Comparison of ENCODE assay signal across 23 mouse cellular contexts in the genomic region with DNA sequence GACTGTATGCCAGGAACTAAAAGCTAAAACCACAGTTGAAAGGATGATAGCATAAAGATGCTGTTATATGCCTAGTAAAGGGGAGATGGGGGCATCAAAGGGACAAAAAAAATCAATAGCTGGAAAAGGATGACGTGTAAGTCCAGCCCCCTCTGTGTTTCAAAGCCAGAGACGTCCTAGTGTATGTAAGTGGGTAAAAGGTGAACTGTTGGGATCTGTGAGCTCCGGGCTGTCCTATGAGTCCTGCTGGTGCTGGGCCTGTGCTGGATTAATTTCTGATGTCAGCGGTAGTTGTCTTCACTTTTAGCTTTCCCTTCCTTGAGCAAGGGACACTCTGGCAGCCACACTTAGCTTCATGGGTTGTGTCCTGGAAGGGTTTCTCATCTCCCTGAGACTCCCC. TPM values are rescaled to one million over a fixed set of nuclear protein-coding genes. Genes with fewer than 3 reads are reported as not detected.
DNase-seq lines count a peak whose midpoint lies in the region; ATAC-seq and TF ChIP-seq lines count a peak whose summit lies in the region.
"Had no signal": no experiment of that assay in that cellular context is flagged by ENCODE, and none has a peak within 500 bp of the region (broad histone marks: within the 10 kb centered on the region; RNA-seq: fewer than 3 reads in every experiment).

No protein-coding gene starts in this region.

- intact Hi-C loops in heart, adult 2 months (cut with DNase I), result no loop called here

- H3K9ac ChIP-seq in heart, embryonic 13.5 days, result peak overlapping the region; percentile 11; the same call in 1 of the 2 replicates
- no peak overlapping the region for H3K9ac ChIP-seq in heart, adult 2 months (ENCODE audit: low read depth, low read length)
- H3K9ac ChIP-seq in liver, embryonic 12.5 days, result no peak overlapping the region
- no peak overlapping the region for H3K9ac ChIP-seq in liver, embryonic 15.5 days
- H3K9ac ChIP-seq: embryonic facial prominence, embryonic 13.5 days; forebrain, embryonic 12.5 days; hindbrain, embryonic 15.5 days had no signal

- no peaks in the 10 kb centered on the region for H3K9me3 ChIP-seq in heart, embryonic 13.5 days
- no peaks in the 10 kb centered on the region for H3K9me3 ChIP-seq in liver, embryonic 12.5 days (replicated peaks)
- H3K9me3 ChIP-seq in limb, embryonic 10.5 days (replicated peaks), result no peaks in the 10 kb centered on the region
- H3K9me3 ChIP-seq in liver, embryonic 15.5 days (replicated peaks), result no peaks in the 10 kb centered on the region
- H3K9me3 ChIP-seq: embryonic facial prominence, embryonic 13.5 days; forebrain, embryonic 12.5 days; hindbrain, embryonic 10.5 days; hindbrain, embryonic 15.5 days had no signal

- no peak overlapping the region for H3K27ac ChIP-seq in heart, embryonic 13.5 days (replicated peaks)
- H3K27ac ChIP-seq in heart, adult 2 months, result no peak overlapping the region
- no peak overlapping the region for H3K27ac ChIP-seq in liver, embryonic 12.5 days
- peak overlapping the region; percentile 47; the same call in 1 of the 2 replicates for H3K27ac ChIP-seq in limb, embryonic 10.5 days
- H3K27ac ChIP-seq in liver, embryonic 15.5 days (replicated peaks), result no peak overlapping the region
- H3K27ac ChIP-seq: forebrain, embryonic 12.5 days; hindbrain, embryonic 10.5 days; hindbrain, embryonic 15.5 days had no signal

- no peaks in the 10 kb centered on the region for H3K27me3 ChIP-seq in heart, embryonic 13.5 days (replicated peaks)
- H3K27me3 ChIP-seq in heart, adult 2 months (ENCODE audit: control insufficient read depth, insufficient read depth, low read length), result no peaks in the 10 kb centered on the region
- H3K27me3 ChIP-seq in liver, embryonic 12.5 days (replicated peaks), result no peaks in the 10 kb centered on the region
- no peaks in the 10 kb centered on the region for H3K27me3 ChIP-seq in limb, embryonic 10.5 days (ENCODE audit: low read depth, poor library complexity, severe bottlenecking)
- no peaks in the 10 kb centered on the region for H3K27me3 ChIP-seq in liver, embryonic 15.5 days
- H3K27me3 ChIP-seq: CH12.LX; embryonic facial prominence, embryonic 13.5 days; forebrain, embryonic 12.5 days; hindbrain, embryonic 15.5 days; Patski had no signal

- no peaks in the 10 kb centered on the region for H3K79me2 ChIP-seq in heart, adult 2 months (replicated peaks; ENCODE audit: control insufficient read depth, insufficient read depth, low read length)

- TF ChIP-seq POLR2A in heart, adult 2 months (IDR thresholded peaks at IDR 0.05; ENCODE audit: insufficient read depth, low read depth, low read length), result no peak

- no peak for TF ChIP-seq CTCF in heart, adult 2 months (IDR thresholded peaks at IDR 0.05)

- no peaks in the 10 kb centered on the region for H3K36me3 ChIP-seq in heart, embryonic 13.5 days
- H3K36me3 ChIP-seq in heart, adult 2 months (ENCODE audit: control insufficient read depth, insufficient read depth, low read length), result no peaks in the 10 kb centered on the region
- no peaks in the 10 kb centered on the region for H3K36me3 ChIP-seq in liver, embryonic 12.5 days
- H3K36me3 ChIP-seq in limb, embryonic 10.5 days, result no peaks in the 10 kb centered on the region
- no peaks in the 10 kb centered on the region for H3K36me3 ChIP-seq in liver, embryonic 15.5 days (replicated peaks)
- H3K36me3 ChIP-seq: embryonic facial prominence, embryonic 13.5 days; forebrain, embryonic 12.5 days; hindbrain, embryonic 10.5 days; hindbrain, embryonic 15.5 days had no signal

- peaks cover 24% of the 10 kb centered on the region for H3K4me1 ChIP-seq in heart, embryonic 13.5 days
- 0 out of 2 replicates have a peak, but pooled peaks cover 2% of the 10 kb centered on the region for H3K4me1 ChIP-seq in heart, adult 2 months (ENCODE audit: control insufficient read depth, insufficient read depth, low read length)
- peaks cover 9% of the 10 kb centered on the region; the same call in 1 of the 2 replicates for H3K4me1 ChIP-seq in liver, embryonic 12.5 days
- H3K4me1 ChIP-seq in limb, embryonic 10.5 days, result peaks cover 29% of the 10 kb centered on the region
- H3K4me1 ChIP-seq in liver, embryonic 15.5 days (replicated peaks), result peaks cover 8% of the 10 kb centered on the region; the same call in 1 of the 2 replicates
- H3K4me1 ChIP-seq: forebrain, embryonic 12.5 days; hindbrain, embryonic 15.5 days had no signal

- ATAC-seq in heart, embryonic 13.5 days (ENCODE audit: extremely low read depth, insufficient number of reproducible peaks, low FRiP score, low TSS enrichment), result no peak
- ATAC-seq in liver, embryonic 12.5 days, result peak; percentile 64; the same call in 1 of the 2 replicates
- ATAC-seq in liver, embryonic 15.5 days (ENCODE audit: insufficient read depth), result peak; percentile 57; the same call in 1 of the 2 replicates
- ATAC-seq: activated CD4-positive, CD25-positive, alpha-beta regulatory T cell, adult 4 months; forebrain, embryonic 16.5 days; intestine, embryonic 16.5 days; Patski had no signal

- no peak for DNase-seq in heart, adult 2 months
- no peak for DNase-seq in liver
- DNase-seq in limb, embryonic 10.5 days (ENCODE audit: low spot score), result no peak
- DNase-seq in kidney, postnatal 25 days, result no peak
- DNase-seq in adrenal gland, postnatal 10 days, result no peak
- DNase-seq: adrenal gland, adult 2 months; cerebellum, adult 11-12 months; cerebellum, adult 9-10 months; cerebellum, postnatal 36 days; gastrocnemius, postnatal 10 days had no signal

- no peak overlapping the region for H3K4me3 ChIP-seq in heart, embryonic 13.5 days
- no peak overlapping the region for H3K4me3 ChIP-seq in heart, adult 2 months
- no peak overlapping the region for H3K4me3 ChIP-seq in liver, embryonic 12.5 days
- H3K4me3 ChIP-seq in limb, embryonic 10.5 days, result no peak overlapping the region
- H3K4me3 ChIP-seq in liver, embryonic 15.5 days (replicated peaks), result no peak overlapping the region
- H3K4me3 ChIP-seq: embryonic facial prominence, embryonic 13.5 days; forebrain, embryonic 12.5 days; hindbrain, embryonic 10.5 days; hindbrain, embryonic 15.5 days had no signal

- no peak overlapping the region for H3K4me2 ChIP-seq in heart, embryonic 13.5 days
- no peak overlapping the region for H3K4me2 ChIP-seq in liver, embryonic 12.5 days
- no peak overlapping the region for H3K4me2 ChIP-seq in liver, embryonic 15.5 days
- H3K4me2 ChIP-seq: embryonic facial prominence, embryonic 13.5 days; forebrain, embryonic 12.5 days; heart, embryonic 11.5 days; hindbrain, embryonic 15.5 days had no signal

- WGBS in heart, embryonic 13.5 days, result 51% methylated on average over 4 of the region's 4 CpGs
- 37% methylated on average over 4 of the region's 4 CpGs for WGBS in heart, adult 2 months
- WGBS in liver, embryonic 12.5 days (ENCODE audit: insufficient replicate concordance), result 73% methylated on average over 4 of the region's 4 CpGs
- 73% methylated on average over 4 of the region's 4 CpGs for WGBS in limb, embryonic 10.5 days
- 52% methylated on average over 4 of the region's 4 CpGs for WGBS in liver, embryonic 15.5 days (ENCODE audit: insufficient replicate concordance)

- TF ChIP-seq EP300 in heart, adult 2 months (IDR thresholded peaks at IDR 0.05; ENCODE audit: insufficient read depth, low read depth, low read length), result no peak

RNA-seq across cellular contexts. Expression of gene Slc38a4, which starts 19.5 kb away (rescaled TPM):
- 110 and 111 TPM in 2 replicates for polyA plus RNA-seq in heart, embryonic 13.5 days (2015; fragmentation: Nextera tagmentation; extraction: Ambion mirVana)
- total RNA-seq in heart, adult 2 months (2021), result 1 to 10 TPM; 5.4 to 6.0 TPM
- polyA plus RNA-seq in heart, adult 2 months (2012; rRNA removed), result 7.8 and 12.9 TPM in 2 replicates
- polyA plus RNA-seq in liver, embryonic 12.5 days (2016; fragmentation: Nextera tagmentation; extraction: Ambion mirVana), result 43.1 and 45.1 TPM in 2 replicates
- 77.5 and 88.3 TPM in 2 replicates for polyA plus RNA-seq in limb, embryonic 10.5 days (2016; fragmentation: Nextera tagmentation; extraction: Ambion mirVana)
- polyA plus RNA-seq in liver, embryonic 15.5 days (2015; fragmentation: Nextera tagmentation; extraction: Ambion mirVana), result 61.9 and 67.9 TPM in 2 replicates
- 100 to 1,000 TPM in 1 of 2 experiments, 10 to 100 TPM in 1; 47.6 to 103 TPM for total RNA-seq in adrenal gland, postnatal 10 days (2021)
- polyA plus RNA-seq: activated CD4-positive, CD25-positive, alpha-beta regulatory T cell, adult 4 months had no signal
